Mouse (Mus musculus): ENCODE data around the gene Gm20662.
A peak's percentile ranks its signal among the peaks of the same experiment; 100 is the strongest.

Gm20662 gene

DNA sequence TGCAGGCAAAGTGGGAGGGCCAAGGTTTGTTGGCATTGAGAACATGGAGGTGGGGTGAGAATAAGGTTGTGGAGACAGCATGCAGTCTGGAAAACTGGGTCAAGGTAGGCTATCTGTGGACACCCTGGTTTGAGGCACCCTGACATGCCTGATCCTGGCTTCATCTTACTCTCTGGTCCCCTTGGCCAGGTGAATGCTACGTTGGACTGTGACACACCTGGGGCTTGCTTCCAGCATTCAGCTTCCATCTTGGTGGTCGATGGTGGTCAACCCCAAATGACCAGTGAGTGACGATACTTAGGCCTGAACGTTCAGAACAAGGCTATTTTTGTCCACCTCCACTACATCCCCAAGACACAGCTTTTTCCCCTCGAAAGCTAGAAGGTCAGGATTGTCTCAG is at the start of gene Gm20662:
Gene Gm20662 (plus strand): TSS at position 301 of the 400 bp plus-strand sequence.
- DNase-seq (ENCODE audit: low read depth): no peak

GRCm38 (mm10) chr9:107947241-107948194 is 48.6 kb upstream of the Gm20662 start:
- DNase-seq (ENCODE audit: low read depth): no peak

DNA sequence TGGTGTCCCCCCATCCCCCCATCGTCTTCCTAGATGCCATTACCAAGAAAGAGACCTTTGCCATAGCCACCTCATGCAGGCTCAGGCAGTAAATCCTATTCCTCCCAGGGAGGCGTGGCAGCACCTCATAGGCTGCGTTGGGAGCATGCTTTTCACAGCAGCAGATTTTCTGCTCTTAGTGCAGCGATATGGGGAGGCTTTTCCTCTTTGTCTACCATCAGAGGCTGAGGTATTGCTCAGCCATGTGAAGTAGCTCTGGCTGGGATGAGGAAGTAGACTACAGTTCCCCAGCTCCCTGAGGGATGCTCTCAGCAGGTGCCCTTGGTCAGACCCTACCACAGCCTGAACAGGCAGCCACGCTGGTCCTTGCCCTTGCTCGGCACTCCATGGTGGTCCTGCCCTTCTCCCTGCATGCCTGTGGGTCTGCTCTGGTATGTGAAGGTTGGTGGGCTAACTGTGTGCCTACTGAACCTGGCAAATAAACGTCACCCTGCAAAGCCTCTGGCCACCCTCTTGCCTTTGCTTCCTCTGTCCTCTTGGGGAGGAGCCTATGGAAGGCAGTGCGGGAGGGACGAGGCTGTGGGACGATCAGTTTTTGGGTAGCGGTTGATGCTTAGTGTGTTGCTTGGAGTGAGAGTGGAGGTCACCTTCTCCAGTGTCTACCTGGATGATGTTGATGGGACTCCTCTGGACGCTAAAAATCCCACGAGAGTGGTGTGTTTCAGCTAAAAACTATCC is 46.8 kb upstream of the Gm20662 start:
- DNase-seq (ENCODE audit: low read depth): no peak

DNA sequence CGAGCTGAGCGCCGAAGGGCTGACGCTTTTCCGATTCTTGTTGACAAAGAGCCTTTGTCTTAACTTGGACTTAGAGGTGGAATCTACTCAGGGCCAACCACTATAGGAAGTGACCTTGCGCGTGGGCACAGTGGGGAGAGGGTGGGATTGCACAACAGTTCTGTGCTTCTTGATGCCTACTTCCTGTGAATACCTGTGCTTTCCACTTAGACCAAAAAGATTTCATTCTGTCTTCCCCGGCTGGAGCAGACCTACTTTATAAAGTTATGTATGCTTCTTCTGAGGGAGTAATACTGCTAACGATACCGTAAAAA is 46.3 kb upstream of the Gm20662 start, which contains the start of gene Traip:
Gene Traip (plus strand): TSS at position 215 of the 314 bp plus-strand sequence.
- no peak for DNase-seq (ENCODE audit: low read depth)

GRCm38 (mm10) chr9:107950460-107951355 is 45.4 kb upstream of the Gm20662 start:
- DNase-seq (ENCODE audit: low read depth): peak; percentile 70

DNA sequence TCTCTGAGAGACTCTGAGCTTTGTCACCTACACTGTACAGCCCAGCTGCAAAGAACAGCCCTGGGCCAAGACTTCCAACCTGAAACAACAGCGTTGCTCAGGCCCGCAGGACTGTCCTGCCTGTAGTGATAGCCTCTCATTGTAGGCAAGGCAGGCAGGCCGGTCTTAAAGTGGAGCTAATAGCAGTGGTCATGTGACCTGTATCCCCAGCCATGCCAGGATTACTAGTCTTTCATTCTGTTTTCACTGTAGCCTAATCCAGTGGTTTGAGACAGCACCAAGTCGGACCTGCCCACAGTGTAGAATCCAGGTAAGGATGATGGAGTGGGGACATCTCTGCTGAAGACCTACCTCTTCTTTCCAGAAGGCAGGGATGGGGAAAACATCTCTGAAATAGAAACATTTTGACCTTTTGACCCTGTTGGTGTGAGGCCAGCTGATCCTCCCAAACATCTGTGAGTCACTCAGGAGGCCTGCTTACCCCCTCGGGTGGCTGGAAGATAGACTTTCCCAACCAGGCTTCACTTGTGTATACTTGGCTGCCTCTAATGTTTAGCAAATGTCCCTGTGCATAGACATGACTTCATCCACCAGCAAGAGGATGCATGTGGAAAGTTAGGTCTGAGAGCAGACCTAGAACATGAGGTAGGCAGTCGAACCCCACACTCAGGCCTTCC is 40.4 kb upstream of the Gm20662 start:
- peak; percentile 37 for DNase-seq (ENCODE audit: low read depth)

DNA sequence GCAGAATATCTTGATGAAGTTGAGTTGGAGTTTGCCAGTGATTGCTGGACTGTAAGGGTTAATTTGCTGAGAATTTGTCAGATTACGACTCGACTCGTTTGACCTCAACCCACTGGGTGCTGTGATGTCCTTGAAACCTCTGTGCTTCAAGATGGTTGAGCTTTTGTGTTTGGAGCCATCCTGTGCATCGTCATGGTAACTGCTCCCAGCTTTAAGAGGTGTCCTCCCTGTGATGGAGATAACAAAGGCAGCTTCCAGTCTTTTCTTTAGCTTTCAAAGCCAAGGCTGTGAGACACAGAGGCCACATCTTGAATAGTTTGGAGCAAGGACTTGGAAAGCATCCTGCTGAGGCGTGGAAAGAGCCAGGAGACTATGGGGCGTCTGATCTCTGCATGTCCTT is 39.0 kb upstream of the Gm20662 start:
- no peak for DNase-seq (ENCODE audit: low read depth)

GRCm38 (mm10) chr9:107959896-107960295 is 36.3 kb upstream of the Gm20662 start:
- DNase-seq (ENCODE audit: low read depth): no peak

DNA sequence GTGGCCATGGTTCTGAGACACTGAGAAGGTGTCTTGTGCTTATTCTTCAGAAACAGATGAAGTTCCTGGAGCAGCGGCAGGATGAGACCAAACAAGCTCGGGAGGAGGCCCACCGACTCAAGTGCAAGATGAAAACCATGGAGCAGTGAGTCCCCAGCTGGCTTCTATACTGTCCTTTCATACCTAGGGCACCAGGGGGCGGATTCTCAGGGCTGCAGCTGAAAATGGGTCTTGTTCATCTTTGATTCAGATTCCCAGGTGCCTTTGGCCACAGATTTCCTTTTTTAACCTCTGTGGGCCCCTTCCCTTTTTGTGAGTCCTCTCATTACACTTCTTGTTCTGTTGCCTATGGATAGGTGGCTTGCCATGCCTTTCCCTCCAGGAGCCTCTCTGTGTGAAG is 35.2 kb upstream of the Gm20662 start:
- no peak for DNase-seq (ENCODE audit: low read depth)

- no peak for DNase-seq (ENCODE audit: low read depth)
These were observed 34.8 kb upstream of the Gm20662 start for GRCm38 (mm10) chr9:107961351-107961762.

DNA sequence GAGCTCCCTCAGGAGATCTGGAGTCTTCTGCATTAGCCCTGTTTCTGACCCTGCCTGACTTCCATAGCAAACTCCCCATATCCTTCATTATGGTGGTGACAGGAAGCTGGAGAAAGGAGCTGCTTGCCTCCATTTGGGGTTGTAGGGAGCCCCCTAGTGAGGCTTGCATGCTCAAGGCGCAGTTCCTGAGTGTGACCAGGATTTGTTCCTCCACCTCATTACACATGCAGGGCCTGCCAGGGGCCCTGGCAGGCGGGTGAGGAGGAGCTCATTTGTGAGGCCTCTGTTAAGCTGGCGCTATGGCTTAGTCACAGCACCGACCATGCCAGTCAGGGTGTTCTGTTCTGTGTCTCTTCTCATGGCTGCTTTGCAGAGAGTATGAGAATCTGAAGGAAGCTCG is 34.3 kb upstream of the Gm20662 start:
- DNase-seq (ENCODE audit: low read depth): no peak

GRCm38 (mm10) chr9:107962916-107963315 is 33.2 kb upstream of the Gm20662 start:
- no peak for DNase-seq (ENCODE audit: low read depth)

- DNase-seq (ENCODE audit: low read depth): peak; percentile 65
These were observed 32.4 kb upstream of the Gm20662 start for GRCm38 (mm10) chr9:107963700-107964099.

DNA sequence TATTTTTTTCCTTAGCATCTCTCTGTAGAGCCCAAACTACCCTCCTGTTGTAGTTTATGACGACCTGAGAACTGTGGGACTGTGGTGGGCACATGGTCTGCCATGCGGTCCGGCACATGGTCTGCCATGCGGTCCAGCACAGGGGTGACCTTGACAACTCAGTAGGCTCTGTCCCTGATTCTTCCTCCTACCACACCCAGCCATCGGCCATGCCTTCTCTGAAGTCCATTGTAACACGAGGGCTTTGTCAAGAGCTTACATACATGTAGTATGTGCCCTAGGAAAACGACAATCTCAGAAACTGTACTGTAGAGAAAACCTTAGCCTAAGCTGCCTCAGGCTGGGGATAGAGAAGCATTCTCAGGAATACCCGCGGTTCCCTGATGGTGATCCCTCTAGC is 31.5 kb upstream of the Gm20662 start:
- DNase-seq (ENCODE audit: low read depth): no peak

DNA sequence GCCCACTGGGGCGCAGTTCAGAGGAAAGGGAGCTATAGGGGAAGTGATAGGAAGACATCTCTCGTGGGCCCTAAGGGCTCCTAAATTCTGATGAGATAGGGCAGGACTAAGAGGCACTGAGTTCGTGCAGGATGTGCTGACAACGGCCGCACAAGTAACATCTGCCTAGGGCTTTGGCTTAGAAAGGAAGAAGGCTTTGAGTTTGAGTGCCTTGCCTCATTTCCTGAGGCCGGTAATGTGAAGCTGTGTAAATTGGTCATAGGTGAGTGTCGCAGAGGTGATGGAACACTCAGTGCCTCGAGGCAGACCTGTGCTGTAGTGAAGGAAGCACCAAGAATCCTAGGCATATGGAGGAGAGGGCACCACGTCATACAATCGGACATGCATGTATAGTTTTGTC is 29.5 kb upstream of the Gm20662 start:
- DNase-seq (ENCODE audit: low read depth): no peak

DNA sequence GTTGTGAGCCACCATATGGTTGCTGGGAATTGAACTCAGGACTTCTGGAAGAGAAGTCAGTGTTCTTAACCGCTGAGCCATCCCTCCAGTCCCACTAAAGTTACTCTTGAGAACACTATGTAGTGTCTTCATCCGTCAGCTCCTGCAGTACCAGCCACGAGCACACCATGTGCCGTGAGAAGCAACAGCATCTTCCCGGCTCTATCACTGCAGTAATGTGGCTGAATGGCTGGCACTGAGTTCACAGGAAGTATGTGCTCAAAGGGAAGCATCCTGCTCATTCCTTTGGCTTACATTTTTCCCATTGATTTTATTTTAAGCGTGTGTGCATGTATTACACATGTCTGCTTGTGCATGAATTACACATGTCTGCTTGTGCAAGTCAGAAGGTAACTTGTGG is 28.7 kb upstream of the Gm20662 start:
- DNase-seq (ENCODE audit: low read depth): no peak

DNA sequence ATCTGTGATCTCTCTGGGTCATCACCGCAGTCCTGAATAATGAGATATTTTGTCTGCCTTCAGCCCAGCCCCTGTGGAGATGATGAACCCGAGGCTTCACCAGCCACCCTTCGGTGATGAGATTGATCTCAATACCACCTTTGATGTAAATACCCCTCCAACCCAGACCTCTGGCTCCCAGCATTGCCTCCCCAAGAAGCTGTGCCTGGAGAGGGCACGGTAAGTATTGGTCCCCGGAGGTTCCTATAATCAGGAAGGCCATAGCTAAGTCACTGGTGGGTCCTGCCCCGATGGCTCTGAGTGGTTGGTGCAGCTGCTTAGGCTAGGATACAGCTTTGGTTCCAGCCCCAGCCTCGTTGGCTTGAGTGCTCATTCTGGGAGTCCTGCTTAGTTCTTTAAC is 27.6 kb upstream of the Gm20662 start:
- no peak for DNase-seq (ENCODE audit: low read depth)

GRCm38 (mm10) chr9:107970311-107970710 is 25.8 kb upstream of the Gm20662 start:
- no peak for DNase-seq (ENCODE audit: low read depth)

DNA sequence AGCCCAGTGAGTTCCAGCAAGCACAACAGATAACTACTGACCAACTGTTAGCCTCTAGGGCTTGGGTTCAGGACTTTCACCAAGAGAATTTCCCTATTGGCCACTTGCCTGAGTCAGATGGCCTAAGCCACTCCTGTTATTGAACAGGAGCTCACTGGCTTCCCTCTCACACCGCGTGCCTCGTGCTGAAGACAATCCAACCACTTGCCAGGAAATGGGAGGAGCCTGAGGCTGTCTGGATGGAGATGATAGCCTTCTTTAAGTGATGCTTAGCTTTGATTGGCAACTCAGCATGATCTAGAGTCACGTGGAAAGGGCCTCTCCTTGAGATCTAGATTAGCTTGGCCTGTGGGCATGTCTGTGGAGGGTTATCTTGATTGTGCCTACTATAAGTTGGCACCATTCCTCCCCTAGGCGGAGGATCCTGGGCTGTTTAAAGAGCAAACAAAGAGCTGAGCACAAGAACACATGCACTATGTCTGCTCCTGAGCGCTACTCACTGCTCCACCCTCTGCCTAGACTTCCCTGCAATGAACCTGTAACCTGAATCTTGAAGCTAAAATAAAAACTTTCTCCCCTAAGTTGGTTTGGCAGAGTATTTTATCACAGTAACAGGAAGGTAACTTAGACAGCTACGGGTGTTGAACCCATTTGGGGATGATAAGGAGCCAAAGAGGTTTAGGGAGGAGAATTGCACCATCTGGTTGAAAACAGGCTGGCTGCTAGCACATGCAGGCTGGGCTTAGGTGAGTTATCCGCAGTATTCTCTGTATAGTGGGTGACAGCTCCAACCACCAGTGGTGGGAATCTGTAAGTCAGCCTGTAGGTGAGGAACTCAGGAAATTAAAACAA is 24.2 kb upstream of the Gm20662 start:
- DNase-seq (ENCODE audit: low read depth): no peak

DNA sequence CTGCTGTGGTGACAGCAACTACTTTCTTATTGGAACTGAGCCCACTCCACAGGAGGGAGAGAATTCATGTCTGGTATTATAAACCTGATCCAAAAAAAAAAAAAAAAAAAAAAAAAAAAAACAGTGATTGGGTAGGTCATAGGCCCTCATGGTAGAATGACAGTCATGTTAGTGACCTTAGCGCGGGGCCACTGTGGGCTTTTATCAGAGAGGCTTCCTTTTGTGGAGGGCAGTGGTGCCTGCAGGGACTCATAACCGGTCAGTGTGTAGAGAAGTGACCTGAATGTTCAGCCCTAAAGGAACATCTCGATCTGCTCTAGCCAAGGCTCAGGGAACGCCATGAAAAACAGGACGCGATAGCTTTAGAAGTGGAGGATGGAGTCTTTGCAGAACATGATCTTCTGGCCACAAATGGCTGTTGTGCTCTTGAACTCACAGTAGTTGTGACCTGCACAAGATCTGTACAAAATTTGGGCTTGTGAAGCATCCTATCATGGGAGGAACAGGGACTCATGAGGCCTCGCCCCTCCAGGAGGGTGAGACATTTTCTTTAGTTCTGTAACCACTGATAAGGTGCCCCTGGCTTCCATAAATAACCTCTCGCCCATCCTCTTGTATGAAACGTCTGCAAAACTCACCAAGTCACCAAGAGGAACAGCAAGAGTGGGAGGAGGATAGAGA is 21.5 kb upstream of the Gm20662 start:
- no peak for DNase-seq (ENCODE audit: low read depth)

All from fibroblast of lung, adult 2 months (primary cell).